Mouse (Mus musculus): ENCODE results near the gene Prkcz.

Gene Prkcz

DNA sequence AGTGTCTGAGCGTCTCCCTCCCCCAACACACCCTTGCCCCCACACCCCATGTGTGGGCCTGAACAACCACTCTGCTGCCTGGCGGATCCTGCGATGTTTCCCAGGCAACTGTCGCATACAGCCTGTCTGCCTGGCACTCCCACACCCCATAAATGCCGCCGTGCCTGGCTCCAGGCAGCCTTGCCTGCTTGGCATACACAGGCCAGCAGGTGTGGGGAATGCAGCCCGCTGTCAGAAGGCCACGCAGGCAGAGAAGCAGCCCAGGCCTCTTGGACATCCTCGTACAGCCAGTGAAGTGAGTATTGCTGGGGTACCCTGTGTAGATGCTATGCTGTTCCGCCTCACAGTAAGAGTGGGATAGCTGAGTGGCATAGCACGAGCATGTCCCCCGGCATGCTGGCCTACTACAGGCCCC lies 114.5 kb downstream of the Prkcz start:
- DNase-seq (ENCODE audit: extremely low spot score, low spot score), result no peak

DNA sequence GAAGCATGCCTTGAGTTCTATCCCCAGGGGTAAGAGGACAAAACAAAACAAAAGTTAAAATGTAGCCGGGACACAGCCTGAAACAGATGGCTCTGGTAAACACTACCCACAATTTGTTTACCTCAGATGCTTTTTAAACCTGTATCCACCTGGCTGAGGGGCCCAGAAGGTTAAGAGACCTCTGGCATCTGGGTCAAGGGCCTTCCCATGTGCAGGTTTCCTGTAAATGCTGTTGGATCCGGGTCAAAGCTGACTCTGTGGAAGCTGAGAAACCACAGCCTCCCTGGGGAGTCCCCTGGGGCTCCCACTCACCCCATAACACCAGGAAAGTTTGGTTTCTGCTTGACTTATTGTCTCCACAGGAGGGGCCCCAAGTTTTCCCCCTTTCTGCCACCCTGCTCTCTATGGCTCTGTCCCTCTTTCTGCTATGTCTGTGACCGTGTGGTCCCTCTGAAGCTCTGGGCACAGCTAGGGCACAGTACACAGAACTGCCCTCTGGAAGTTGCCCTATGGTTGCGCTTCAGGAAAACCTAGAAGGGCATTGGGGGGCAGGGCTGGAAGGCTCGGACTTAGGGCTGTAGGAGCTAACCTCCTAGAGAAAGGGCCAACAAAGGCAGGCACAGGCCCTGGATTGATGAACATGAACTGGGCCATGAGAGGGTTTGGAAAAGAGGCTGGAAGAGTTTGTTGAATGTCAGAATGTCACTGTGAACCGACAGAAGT lies 115.2 kb downstream of the Prkcz start:
- no peak for DNase-seq (ENCODE audit: extremely low spot score, low spot score)

DNA sequence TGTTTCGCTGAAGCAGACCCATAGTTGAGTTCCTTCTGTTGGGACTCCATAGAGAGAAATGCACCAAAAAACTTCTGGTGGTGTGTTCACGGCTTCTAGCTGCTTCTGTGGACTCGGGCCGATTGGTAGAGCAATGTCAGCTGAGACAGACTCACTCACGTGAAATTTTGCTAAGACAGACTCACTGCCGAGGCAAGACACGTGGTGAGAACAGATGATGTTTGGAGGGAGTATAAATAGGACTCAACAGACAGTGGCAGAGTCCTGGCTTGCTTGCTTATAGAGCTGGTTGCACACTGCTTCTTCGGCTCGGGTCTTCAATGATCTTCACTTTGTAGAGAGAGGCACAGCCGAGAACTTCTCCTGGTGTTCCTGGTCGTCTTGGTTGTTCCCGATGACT lies 117.9 kb downstream of the Prkcz start:
- DNase-seq (ENCODE audit: extremely low spot score, low spot score), result no peak

DNA sequence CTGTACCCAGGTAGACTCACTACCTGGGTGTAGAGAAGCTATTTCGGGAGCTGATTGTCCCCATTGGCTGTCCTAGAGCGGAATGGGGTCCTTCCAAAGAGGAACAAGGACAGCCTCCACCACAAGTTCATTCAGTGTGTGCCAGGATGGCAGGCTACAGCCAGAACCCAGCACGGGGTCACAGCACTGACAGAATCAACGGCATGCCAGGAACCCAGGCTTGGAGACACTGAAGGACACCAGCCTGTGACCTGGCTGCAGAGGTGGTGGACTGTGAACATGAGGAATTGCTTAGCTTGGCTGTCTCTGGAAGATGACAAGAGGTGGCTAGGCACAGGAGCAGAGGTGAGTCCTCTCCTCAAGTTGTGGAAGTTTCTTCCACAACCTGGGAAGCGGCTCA lies 118.9 kb downstream of the Prkcz start:
- DNase-seq (ENCODE audit: extremely low spot score, low spot score), result no peak

DNA sequence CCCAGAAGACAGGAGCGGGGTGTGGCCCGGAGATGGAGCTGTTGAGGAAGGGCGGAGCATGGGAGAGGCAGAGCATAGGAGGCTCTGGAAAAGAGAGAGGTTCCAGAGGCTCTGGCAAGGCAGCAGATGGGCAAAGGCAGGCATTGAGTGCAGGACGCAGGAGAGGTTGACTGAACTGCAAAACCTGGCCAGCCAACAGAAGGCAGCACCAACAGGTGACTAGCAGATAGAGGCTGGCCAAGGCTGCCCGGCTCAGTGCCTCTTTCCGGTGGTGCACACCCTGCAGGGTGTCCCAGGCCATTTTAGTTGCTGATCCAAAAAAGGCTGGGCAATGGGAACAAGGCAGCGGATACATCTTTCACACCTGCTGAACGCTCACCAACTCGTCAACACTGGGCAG lies 119.4 kb downstream of the Prkcz start:
- DNase-seq (ENCODE audit: extremely low spot score, low spot score), result no peak

DNA sequence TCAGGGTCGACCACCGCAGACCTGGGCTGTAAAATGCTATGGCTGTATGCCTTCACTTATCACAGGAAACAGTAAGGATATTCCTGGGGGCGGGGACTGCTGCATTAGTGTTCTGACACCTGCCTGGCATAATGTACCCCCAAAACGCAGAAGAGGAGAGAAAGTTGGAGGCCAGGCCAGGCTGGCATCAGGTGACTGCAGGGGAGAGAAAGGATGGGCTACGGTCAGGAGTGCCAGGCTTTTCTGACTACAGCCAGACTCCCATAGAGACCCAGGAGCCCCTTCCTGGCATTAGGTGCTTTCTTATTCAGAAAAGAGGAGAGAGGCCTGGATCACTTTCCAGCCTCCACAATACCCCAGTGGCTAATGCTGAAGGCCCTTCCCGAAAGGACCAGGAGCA lies 121.7 kb downstream of the Prkcz start:
- no peak for DNase-seq (ENCODE audit: extremely low spot score, low spot score)

DNA sequence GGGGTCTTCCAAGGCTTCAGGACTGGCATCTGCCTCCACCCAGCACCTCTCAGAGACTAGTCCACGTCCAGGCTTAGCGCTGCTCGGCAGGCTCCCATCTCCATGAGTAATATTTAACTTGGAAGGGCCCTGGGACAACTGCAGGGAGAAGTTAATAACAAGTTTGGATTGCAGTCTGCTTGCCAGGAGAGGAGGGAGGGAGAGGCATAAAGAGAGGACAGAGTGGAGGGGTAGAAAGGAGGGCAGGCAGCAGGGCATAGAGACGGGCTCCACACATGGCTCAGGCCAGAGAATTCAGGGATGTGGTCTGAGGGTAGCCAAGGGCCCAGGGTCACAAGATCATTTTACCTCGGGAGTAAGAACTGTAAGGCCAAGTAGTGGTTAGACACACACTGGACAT lies 122.9 kb downstream of the Prkcz start:
- no peak for DNase-seq (ENCODE audit: extremely low spot score, low spot score)

DNA sequence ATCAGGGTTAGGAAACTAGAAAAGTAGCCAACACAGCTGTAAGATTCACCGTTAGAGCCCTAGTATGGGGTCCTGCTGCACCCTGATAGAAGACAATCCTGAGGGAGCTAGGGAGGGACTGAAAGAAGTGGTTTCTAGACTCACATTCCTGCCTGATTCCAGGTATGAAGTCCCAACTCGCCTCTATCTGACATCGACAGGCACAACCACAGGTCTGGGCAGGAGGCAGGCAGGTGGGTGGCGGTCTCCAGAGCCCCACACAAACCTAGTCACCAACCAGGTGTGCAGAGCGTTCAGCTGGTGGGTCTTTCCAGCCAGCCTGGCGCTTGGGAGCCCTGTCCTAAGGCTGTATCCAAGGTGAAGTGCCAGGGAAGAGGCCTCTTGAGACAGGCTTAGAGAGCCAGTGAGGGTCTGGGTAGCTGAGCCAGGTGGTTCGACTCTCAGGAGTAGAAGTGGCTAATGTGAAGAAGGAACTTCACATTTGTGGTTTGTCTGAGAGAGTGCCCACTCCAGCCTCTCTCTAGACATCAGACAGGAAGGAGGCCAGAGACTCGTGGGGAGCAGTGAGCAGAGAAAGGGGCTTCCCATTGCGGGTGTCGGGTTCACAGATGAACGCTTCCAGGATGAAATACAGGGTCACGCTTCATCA lies 124.3 kb downstream of the Prkcz start:
- no peak for DNase-seq (ENCODE audit: extremely low spot score, low spot score)

DNA sequence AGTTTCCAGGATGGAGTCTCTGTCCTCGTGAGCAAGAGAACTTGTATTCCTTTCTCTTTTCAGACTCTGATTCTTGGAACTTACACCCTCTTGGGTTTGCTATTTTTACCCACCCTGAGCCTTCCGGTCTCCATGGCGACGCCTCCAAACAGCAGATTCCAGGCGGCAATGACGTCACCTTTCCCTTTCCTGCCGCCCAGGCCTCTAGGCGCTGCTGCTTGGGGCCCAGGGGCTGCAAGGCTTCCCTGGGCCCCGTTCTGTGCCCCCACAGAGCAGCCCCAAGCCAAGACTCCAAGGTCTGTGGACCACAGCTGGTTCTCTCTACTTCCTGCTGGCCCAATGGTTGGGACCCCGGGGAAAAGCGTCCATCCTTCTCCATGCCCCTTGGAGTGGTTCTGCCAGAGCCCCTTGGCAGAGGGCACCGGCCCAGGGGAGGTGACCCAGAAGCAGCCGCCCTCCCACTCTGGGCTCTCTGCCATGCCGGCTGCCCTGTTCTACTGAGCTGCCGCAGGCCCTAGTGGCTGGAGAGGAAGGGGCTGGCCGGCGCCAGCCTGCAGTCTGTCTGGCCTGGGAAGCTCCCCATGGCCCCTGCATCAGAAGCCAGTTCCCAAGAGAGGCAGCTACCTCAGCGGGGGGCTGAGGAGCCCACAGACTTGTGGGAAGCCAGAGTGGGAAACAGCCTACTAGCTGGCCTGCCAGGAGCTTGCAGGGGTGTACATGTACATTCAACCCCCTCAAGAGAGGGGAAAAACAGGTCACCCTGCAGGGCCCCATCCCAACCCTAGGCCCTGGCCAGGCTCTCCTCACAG lies 125.6 kb downstream of the Prkcz start:
- DNase-seq (ENCODE audit: extremely low spot score, low spot score), result peak; percentile 81

DNA sequence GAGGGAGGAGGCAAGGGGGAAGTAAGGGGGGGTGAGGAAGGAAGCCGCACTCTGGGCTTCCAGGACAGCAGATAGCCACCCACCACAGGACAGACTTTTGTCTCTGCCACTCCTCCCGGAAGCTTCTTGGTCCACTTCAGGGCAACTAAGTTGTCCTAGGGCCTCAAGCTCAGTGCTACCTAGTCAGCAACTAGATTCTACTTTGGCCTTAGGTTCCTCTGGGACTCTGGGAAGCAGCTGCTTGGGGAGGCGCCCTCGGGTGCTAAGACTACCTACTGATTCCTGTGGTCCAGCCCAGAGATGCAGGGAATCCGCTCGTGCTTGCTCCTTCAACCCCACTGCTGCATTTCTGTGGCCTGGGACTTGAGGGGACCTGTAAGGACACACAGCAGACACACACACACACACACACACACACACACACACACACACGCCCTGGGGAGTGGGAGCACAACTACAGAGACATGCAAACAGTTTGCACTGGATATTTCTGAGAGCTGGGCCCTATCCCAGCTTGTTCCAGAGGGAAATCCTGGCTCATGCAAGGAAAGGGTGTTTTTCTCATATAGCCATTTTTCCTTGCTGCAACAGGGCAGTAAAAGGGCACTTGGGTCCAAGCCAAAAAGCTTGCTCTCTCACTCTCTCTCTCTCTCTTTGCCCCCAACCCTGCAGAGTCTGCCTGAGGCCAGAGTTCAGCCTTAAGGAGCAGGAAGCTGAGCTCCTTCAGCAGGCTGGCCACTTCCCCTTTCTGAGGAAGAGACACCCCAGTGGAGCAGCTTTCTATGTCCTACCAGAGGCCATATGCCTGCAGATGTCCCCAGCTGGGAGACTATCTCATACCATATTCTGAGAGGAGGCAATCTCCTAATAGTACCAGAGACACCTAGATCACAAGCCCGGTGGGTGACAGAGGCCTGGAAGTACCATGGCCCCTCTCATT lies 126.5 kb downstream of the Prkcz start:
- DNase-seq (ENCODE audit: extremely low spot score, low spot score), result no peak

DNA sequence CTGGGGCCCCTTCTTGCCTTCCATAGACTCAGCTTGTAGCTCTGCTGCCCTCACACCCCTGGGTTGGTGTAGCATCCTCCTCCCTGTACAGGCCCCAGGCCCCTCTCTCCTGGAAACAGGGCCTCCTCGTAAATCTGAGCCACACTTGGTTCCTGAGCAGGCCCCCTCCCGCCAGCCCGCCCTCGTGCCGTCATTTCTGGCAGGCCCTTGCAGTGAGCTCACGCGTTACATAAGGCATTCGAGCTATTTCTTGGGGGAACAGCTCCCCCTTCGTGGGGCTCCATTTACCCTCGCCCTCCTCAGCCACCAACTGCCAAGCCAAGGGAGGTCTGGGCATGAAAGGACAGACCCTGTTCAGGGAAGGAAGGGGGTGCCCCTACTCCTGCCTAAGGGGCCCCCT lies 127.3 kb downstream of the Prkcz start:
- DNase-seq (ENCODE audit: extremely low spot score, low spot score), result peak; percentile 55

DNA sequence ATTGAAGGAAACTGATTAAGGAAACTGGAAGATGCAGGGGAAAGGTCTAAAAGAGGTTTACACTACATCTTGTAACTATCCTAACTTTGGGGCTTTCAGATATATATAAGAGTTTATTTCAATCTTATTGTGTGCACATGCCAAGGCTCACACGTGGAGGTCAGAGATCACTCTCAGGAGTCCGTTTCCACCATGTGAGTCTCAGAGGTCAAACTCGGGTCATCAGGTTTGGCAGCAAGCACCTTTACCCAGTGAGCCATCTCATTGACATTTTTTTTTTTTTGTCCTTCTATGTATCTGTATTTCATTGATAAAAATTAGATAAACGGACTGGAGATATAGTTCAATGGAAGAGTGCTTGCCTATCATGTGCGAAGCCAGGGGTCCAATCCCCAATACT lies 132.7 kb downstream of the Prkcz start:
- DNase-seq (ENCODE audit: extremely low spot score, low spot score), result no peak

DNA sequence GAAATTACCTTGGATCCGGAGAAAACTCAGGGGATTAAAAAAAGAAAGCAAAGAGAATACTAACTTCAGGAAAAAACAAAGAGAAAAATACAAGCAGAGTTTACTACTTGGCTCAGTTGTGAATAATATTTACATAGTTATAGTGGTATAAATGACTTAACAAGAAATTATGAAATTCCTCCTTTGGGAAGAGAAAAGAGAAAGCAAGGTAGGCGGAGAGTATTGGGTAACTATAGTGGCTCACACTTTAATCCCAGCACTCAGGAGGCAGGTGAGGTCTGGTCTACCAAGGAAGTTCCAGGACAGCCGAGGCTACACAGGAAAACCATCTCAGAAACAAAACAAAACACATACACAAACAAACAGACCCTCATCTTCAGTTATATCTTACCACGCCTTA lies 133.2 kb downstream of the Prkcz start:
- DNase-seq (ENCODE audit: extremely low spot score, low spot score), result no peak

DNA sequence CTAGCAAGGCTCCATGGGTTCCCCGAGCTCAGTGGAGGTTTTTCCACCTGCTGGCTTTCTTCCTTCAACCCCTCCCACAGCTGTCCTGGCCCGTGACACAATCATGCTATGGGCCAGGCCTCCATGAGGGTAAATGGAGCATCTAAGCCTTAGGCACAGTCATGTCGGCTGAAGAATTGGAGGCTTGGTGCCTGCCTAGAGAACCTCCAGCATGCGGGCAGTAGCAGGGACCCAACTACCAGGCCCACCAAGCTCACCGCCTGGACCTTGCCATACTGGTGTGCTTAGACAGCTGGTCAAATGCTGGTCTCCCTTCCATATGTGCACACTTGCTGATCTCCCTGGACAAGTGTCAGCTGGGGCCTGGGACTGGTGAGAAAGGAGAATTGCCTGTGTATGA lies 135.2 kb downstream of the Prkcz start:
- no peak for DNase-seq (ENCODE audit: extremely low spot score, low spot score)

DNA sequence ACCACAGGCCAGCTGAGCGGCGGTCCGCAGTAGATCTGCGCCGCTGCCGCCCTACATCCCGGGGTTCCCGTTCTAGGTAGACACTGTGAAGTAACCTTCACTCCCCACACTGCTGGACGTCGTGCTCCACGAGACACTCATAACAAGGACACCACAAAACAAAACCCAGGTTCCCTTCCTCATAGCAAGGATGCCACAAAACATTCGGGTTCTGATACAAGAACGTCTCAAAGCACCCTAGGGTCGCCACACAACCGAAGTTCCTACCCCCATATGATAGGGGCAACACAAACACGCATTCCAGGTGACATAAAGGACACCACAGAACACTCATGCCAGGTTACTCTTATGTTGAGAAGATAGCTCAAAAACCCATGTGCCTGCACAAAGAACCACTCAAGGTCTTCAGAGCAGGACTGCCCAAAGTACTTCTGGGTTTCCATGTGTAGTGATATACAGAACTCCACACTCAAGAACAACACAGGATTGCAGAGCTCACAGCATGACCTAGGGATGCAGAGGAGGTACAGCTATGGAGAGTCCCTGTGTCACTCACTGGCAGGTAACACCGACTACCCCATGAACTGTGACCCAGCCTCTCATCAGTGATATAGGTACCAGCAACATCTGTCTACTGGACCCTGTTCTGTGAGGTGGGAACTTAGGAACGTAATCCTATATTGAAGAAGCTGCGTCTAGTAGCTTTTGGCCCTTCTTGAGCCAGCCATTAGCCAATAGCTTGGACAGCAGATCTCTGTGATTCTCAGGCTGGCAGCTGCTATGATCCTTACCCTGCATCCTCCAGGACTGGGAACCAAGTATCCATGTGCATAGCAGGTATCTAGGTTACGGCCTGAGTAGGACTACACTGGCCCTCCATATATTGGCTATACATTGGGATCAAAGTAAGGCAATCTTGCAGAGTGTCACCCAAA lies 137.3 kb downstream of the Prkcz start:
- no peak for DNase-seq (ENCODE audit: extremely low spot score, low spot score)

DNA sequence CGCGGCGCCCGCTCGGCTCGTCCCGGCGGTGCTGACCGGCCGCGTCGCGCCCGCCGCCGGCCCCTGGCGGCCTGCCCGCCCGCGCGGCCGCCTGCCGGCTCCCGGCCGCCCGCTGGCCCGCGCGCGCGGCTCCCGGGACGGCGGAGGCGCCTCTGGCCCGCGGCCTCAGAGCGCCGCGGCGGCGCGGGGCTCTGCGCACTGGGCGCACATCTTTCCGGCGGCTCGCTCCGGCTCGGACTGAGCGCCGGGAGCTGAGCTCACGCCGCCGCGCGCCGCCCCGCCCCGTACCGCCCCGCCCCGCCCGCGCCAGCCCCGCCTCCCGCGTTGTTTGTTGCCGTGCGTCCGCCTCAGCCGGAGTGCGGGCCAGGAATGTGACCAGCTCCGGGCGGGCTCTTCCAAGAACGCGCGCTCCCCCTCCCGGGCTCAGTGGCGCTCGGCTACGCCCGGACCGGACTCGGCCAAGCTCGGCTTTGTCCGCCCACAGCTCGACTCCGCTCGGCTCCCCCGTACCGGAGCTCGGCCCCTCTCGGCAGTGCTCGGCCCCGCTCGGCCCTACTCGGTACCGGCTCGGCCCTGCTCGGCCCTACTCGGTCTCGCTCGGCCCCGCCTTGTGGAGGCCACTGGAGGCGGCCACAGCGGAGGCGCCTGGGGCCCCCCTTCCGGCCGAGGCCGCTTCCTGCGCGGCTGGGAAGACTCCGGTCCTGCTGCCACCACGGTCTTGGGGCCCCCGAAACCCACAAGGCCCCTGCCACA lies 138.1 kb downstream of the Prkcz start:
- peak; percentile 100 for DNase-seq (ENCODE audit: extremely low spot score, low spot score)

DNA sequence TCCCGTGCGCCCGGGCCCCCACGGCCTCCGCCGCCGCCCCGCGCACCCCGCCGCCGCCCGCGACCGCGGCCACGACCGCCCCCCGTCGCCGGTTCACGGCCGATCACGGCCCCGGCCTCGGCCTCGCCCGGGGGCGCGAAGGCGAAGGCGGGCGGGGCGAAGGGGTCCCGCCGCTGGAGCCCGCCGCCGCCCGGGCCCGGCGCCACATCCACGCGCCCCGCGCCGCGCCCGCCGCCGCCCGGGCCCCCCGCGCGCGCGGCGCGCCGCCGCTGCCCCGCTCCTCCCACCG lies 138.7 kb downstream of the Prkcz start, which contains the start of gene Ski:
Ski (minus strand) TSS at position 41 of the 289 bp plus-strand sequence.
- DNase-seq (ENCODE audit: extremely low spot score, low spot score), result no peak

DNA sequence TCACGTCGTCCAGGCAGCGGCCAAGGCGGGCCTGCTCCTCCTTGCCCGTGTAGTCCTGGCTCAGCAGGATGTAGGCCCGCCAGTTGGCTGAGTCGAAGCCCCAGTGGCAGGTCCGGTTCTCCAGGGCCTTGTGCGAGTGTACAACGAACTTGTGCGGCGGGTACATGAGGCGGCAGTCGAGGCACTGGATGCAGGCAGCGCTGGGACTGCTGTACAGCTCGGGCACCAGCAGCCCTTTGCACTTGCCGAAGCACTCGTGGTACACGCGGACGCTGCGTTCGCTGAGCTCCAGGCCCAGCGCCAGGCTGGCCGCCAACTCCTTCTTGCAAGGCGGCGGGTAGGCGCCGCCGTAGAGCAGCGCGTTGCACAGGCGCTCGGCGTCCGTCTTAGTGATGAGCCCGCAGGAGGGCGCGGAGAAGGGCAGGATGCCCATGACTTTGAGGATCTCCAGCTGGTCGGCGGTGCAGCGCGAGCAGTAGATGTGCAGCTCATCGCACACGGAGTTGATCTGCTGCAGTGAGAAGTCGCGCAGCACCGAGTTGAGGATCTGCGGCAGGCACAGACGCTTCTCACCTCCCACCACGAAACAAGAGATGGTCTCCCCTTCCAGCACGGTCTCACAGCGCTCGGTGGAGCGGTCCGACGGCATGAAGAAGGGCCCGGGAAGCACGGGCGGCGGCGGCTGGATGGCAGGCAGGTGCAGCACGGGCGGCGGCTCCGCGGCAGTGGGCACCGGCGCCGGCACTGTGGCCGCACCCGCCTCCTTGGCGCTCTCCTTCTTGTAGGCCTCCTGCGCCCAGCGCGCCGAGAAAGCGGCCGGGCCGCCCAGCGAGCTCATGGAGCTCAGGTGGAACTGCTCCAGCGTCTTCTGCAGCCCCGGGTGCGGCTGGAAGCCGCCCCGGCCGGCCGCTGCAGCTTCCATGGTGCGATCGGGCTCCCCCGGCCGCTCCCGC lies 139.3 kb downstream of the Prkcz start:
- DNase-seq (ENCODE audit: extremely low spot score, low spot score), result peak; percentile 72

DNA sequence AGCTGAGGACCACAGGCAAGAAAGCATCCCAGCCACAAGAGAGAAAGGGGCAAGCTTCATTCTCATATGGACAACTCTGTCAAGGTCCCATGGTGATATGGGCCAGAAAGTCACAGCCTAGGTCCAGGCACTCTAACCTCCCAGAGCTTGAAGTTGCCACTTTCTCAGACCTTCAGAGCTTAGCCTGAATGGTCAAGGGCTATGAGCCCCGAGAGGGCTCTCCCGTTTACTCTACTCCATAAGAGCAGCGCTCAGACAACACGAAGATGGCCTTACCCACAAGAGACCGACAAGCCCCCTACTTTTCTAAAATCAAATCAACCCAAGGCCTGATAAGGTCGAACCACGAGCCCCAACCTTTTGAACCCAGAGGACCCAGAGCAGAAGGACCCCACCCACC lies 140.1 kb downstream of the Prkcz start:
- DNase-seq (ENCODE audit: extremely low spot score, low spot score), result no peak
